Comparison of ENCODE assay signal across 31 mouse cellular contexts in the genomic region with DNA sequence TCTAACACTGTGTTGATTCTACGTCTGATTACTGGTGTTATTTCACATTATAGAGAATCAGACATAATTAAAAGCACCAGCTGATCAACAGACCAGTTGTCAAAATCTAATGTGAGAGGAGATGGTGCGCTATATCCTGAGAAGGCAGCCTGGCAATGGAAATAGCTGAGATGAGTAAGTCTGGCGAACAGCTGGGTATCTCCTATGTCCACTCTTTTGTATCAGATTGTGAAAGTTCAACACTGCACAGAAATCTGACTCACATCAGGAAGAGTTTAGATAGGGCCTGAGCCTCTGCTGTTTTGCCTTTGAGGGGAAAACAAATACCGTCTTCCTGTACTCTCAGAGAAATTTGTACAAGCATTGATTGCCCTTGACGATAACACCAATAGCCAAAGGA.
"Had no signal": no experiment of that assay in that cellular context is flagged by ENCODE, and none has a peak within 500 bp of the region (broad histone marks: within the 10 kb centered on the region; RNA-seq: fewer than 3 reads in every experiment).

No protein-coding gene starts in this region.

- H3K4me1 ChIP-seq: limb, embryonic 12.5 days; limb, embryonic 13.5 days; limb, embryonic 15.5 days; liver, embryonic 12.5 days; liver, embryonic 13.5 days; liver, embryonic 15.5 days; lung, embryonic 15.5 days; megakaryocyte, embryonic 14.5 days; midbrain, embryonic 10.5 days; midbrain, embryonic 12.5 days; midbrain, embryonic 13.5 days; midbrain, embryonic 15.5 days; neural tube, embryonic 12.5 days; neural tube, embryonic 13.5 days had no signal

- ATAC-seq: liver, embryonic 12.5 days; liver, postnatal 0 days; lung, postnatal 0 days; midbrain, embryonic 13.5 days; midbrain, embryonic 15.5 days; midbrain, embryonic 16.5 days had no signal

- H3K27ac ChIP-seq: limb, embryonic 10.5 days; limb, embryonic 12.5 days; limb, embryonic 13.5 days; limb, embryonic 15.5 days; liver, embryonic 12.5 days; liver, embryonic 13.5 days; liver, embryonic 14.5 days; liver, embryonic 15.5 days; lung, embryonic 15.5 days; macrophage; midbrain, embryonic 10.5 days; midbrain, embryonic 12.5 days; midbrain, embryonic 13.5 days; midbrain, embryonic 15.5 days; neural tube, embryonic 12.5 days; neural tube, embryonic 13.5 days had no signal

- H3K9ac ChIP-seq: limb, embryonic 12.5 days; limb, embryonic 13.5 days; limb, embryonic 15.5 days; liver, embryonic 12.5 days; liver, embryonic 13.5 days; liver, embryonic 14.5 days; liver, embryonic 15.5 days; liver, postnatal 0 days; lung, embryonic 14.5 days; lung, embryonic 15.5 days; midbrain, embryonic 12.5 days; midbrain, embryonic 13.5 days; midbrain, embryonic 15.5 days; neural tube, embryonic 12.5 days; neural tube, embryonic 13.5 days had no signal

- H3K9me3 ChIP-seq: limb, embryonic 10.5 days; limb, embryonic 12.5 days; limb, embryonic 13.5 days; limb, embryonic 15.5 days; liver, embryonic 12.5 days; liver, embryonic 13.5 days; liver, embryonic 15.5 days; lung, embryonic 15.5 days; megakaryocyte, embryonic 14.5 days; midbrain, embryonic 10.5 days; midbrain, embryonic 12.5 days; midbrain, embryonic 13.5 days; midbrain, embryonic 15.5 days; neural tube, embryonic 12.5 days; neural tube, embryonic 13.5 days had no signal

- H3K27me3 ChIP-seq: limb, embryonic 12.5 days; limb, embryonic 13.5 days; limb, embryonic 15.5 days; liver, embryonic 12.5 days; liver, embryonic 13.5 days; liver, embryonic 15.5 days; lung, embryonic 15.5 days; megakaryocyte, embryonic 14.5 days; midbrain, embryonic 12.5 days; midbrain, embryonic 13.5 days; midbrain, embryonic 15.5 days; neural tube, embryonic 12.5 days; neural tube, embryonic 13.5 days had no signal

- DNase-seq: left cerebral cortex, postnatal 4 days; liver; liver, embryonic 13.5 days; liver, postnatal 0 days; lung, adult 18-20 months; lung, adult 2 months; lung, embryonic 14.5 days; lung, postnatal 10 days; lung, postnatal 14 days; lung, postnatal 4 days; midbrain, embryonic 14.5 days had no signal

- H3K4me3 ChIP-seq: limb, embryonic 10.5 days; limb, embryonic 12.5 days; limb, embryonic 13.5 days; limb, embryonic 15.5 days; liver, embryonic 12.5 days; liver, embryonic 13.5 days; liver, embryonic 15.5 days; lung, embryonic 15.5 days; megakaryocyte, embryonic 14.5 days; midbrain, embryonic 10.5 days; midbrain, embryonic 12.5 days; midbrain, embryonic 13.5 days; midbrain, embryonic 15.5 days; neural tube, embryonic 12.5 days; neural tube, embryonic 13.5 days had no signal

- H3K4me2 ChIP-seq: limb, embryonic 12.5 days; limb, embryonic 13.5 days; limb, embryonic 15.5 days; liver, embryonic 11.5 days; liver, embryonic 12.5 days; liver, embryonic 13.5 days; liver, embryonic 15.5 days; lung, embryonic 14.5 days; lung, embryonic 15.5 days; midbrain, embryonic 11.5 days; midbrain, embryonic 12.5 days; midbrain, embryonic 13.5 days; midbrain, embryonic 15.5 days; neural tube, embryonic 12.5 days; neural tube, embryonic 13.5 days had no signal

- H3K36me3 ChIP-seq: limb, embryonic 10.5 days; limb, embryonic 12.5 days; limb, embryonic 13.5 days; limb, embryonic 15.5 days; liver, embryonic 12.5 days; liver, embryonic 13.5 days; liver, embryonic 15.5 days; lung, embryonic 15.5 days; midbrain, embryonic 10.5 days; midbrain, embryonic 12.5 days; midbrain, embryonic 13.5 days; midbrain, embryonic 15.5 days; neural tube, embryonic 12.5 days; neural tube, embryonic 13.5 days had no signal
